Mouse (Mus musculus): ENCODE measurements around the gene Zbtb32.

The Zbtb32 gene

GRCm38 (mm10) chr7:30599933-30600353 is 1.2 kb upstream of the Zbtb32 start:
- DNase-seq: peak; percentile 45 to 54

- DNase-seq: no peak
Measured at GRCm38 (mm10) chr7:30596811-30597210, 1.9 kb downstream of the Zbtb32 start.

- no peak for DNase-seq
Measured at GRCm38 (mm10) chr7:30596093-30596492, 2.6 kb downstream of the Zbtb32 start.

- no peak for DNase-seq
Measured at GRCm38 (mm10) chr7:30594510-30595024, 4.1 kb downstream of the Zbtb32 start.

- DNase-seq: no peak
Measured at GRCm38 (mm10) chr7:30593579-30594509, 4.9 kb downstream of the Zbtb32 start.

GRCm38 (mm10) chr7:30592772-30593423 is 5.8 kb downstream of the Zbtb32 start:
- no peak for DNase-seq

- no peak for DNase-seq
Measured at GRCm38 (mm10) chr7:30591605-30591951, 7.1 kb downstream of the Zbtb32 start.

GRCm38 (mm10) chr7:30590927-30591604 is 7.6 kb downstream of the Zbtb32 start:
- DNase-seq: no peak

GRCm38 (mm10) chr7:30589435-30590301 is 9.0 kb downstream of the Zbtb32 start:
- peak; percentile 60 to 79 for DNase-seq

- DNase-seq: peak; percentile 94 to 95
Measured at GRCm38 (mm10) chr7:30588676-30589434, 9.9 kb downstream of the Zbtb32 start, which contains the start of gene Kmt2b. Kmt2b (minus strand) TSS chr7:30588726.

GRCm38 (mm10) chr7:30587842-30588667 is 10.7 kb downstream of the Zbtb32 start:
- DNase-seq: peak; percentile 51

GRCm38 (mm10) chr7:30586455-30587020 is 12.2 kb downstream of the Zbtb32 start:
- DNase-seq: no peak

GRCm38 (mm10) chr7:30585170-30585569 is 13.5 kb downstream of the Zbtb32 start:
- DNase-seq: no peak

- DNase-seq: no peak
Measured at GRCm38 (mm10) chr7:30584339-30584738, 14.4 kb downstream of the Zbtb32 start.

GRCm38 (mm10) chr7:30581547-30581946 is 17.2 kb downstream of the Zbtb32 start:
- DNase-seq: no peak

- DNase-seq: no peak
Measured at GRCm38 (mm10) chr7:30579950-30580349, 18.8 kb downstream of the Zbtb32 start.

GRCm38 (mm10) chr7:30572969-30573368 is 25.7 kb downstream of the Zbtb32 start:
- no peak for DNase-seq

GRCm38 (mm10) chr7:30572389-30572788 is 26.3 kb downstream of the Zbtb32 start:
- DNase-seq: no peak

- DNase-seq: no peak
Measured at GRCm38 (mm10) chr7:30567555-30567954, 31.2 kb downstream of the Zbtb32 start.

- DNase-seq: no peak
Measured at GRCm38 (mm10) chr7:30566033-30566432, 32.7 kb downstream of the Zbtb32 start.
